Mouse (Mus musculus) intestine, embryonic 16.5 days (tissue): ENCODE data around the gene Acot4. TPM values are rescaled to one million over a fixed set of nuclear protein-coding genes. Genes with fewer than 3 reads are reported as not detected.
"Not testable (repeated sequence)": the region's sequence is repeated elsewhere in the genome, so short reads cannot be mapped to it uniquely, and the experiment has no call there.

Experiments used
- ATAC-seq: fragments of 200-750 bp; cut with Nextera tagmentation; 2 replicates; pipeline ENCODE4 v1.8.0; 2017; ENCODE audit warnings: moderate TSS enrichment, moderate library complexity
- H3K27ac ChIP-seq: fragments of 300-500 bp; sonication (generic); 2 replicates; pipeline ENCODE4 v1.5.1; 2014; ENCODE audit warnings: mild to moderate bottlenecking, low read length
- H3K27me3 ChIP-seq: fragments of 300-500 bp; sonication (generic); replicated peaks from 2 replicates; pipeline ENCODE4 v1.6.1; 2014; ENCODE audit warnings: low read length, control low read depth, mixed read lengths; ENCODE audit not compliant: control insufficient read depth, insufficient read depth
- H3K36me3 ChIP-seq: fragments of 300-500 bp; sonication (generic); 2 replicates; pipeline ENCODE4 v1.6.1; 2014; ENCODE audit warnings: low read length, control low read depth; ENCODE audit not compliant: control insufficient read depth, insufficient read depth
- H3K4me1 ChIP-seq: fragments of 300-500 bp; sonication (generic); 2 replicates; pipeline ENCODE4 v1.6.1; 2014; ENCODE audit warnings: low read length, control low read depth, mixed read lengths; ENCODE audit not compliant: control insufficient read depth, insufficient read depth
- H3K4me2 ChIP-seq: fragments of 300-500 bp; sonication (generic); 2 replicates; pipeline ENCODE4 v1.6.1; 2014; ENCODE audit warnings: low read depth, low read length, control low read depth
- H3K4me3 ChIP-seq: fragments of 300-500 bp; sonication (generic); 2 replicates; pipeline ENCODE4 v1.5.1; 2014; ENCODE audit warnings: mild to moderate bottlenecking, low read length
- H3K9ac ChIP-seq: fragments of 300-500 bp; sonication (generic); 2 replicates; pipeline ENCODE4 v1.6.1; 2014; ENCODE audit warnings: low read depth, low read length
- H3K9me3 ChIP-seq: fragments of 300-500 bp; sonication (generic); 2 replicates; pipeline ENCODE4 v1.6.1; 2016; ENCODE audit warnings: low read length, control low read depth; ENCODE audit not compliant: control insufficient read depth
- WGBS: fragments of 180-500 bp; shearing (Covaris S2); extraction: QIAGEN DNeasy Blood & Tissue Kit; methylation state at CpG from one replicate; pipeline ENCODE4 v1.1.7; 2014; 5-methylcytosine and 5-hydroxymethylcytosine counted together
- polyA plus RNA-seq: library from polyadenylated mRNA; unstranded; fragments of >200 nt; fragmentation: Nextera tagmentation; extraction: Ambion mirVana; gene quantifications from 2 replicates; pipeline ENCODE4 v1.2.1, GENCODE M21; 2015

Acot4 gene
- polyA plus RNA-seq, 1 experiment from 2014 or later, result 12.9 TPM

GRCm38 (mm10) chr12:84008729-84009128 is 29.4 kb upstream of the Acot4 start:
- Histone ChIP-seq H3K4me1 (peaks cover 15% of the 10 kb centered on the region), H3K4me2 (peak overlapping the region; percentile 57), H3K4me3 (peak overlapping the region; percentile 53), H3K27ac (peak overlapping the region; percentile 90), H3K27me3 (no peaks in the 10 kb centered on the region), H3K9ac (peak overlapping the region; percentile 70), H3K36me3 (no peaks in the 10 kb centered on the region), H3K9me3 (no peaks in the 10 kb centered on the region)
- 47% methylated on average over 8 of the region's 8 CpGs for WGBS
- ATAC-seq, result peak; percentile 10

- ATAC-seq, result peak; percentile 99
- WGBS, result 1% methylated on average over 50 of the region's 70 CpGs
- peak within 1 kb of the TSS; percentile 57 for H3K4me2 ChIP-seq
- peak within 1 kb of the TSS; percentile 53 for H3K4me3 ChIP-seq
- not testable (repeated sequence) for H3K36me3 ChIP-seq, H3K27me3 ChIP-seq, H3K9me3 ChIP-seq
- peak within 1 kb of the TSS; percentile 90 for H3K27ac ChIP-seq
- H3K4me1 ChIP-seq, result peaks cover 15% of the 10 kb centered on the region
- H3K9ac ChIP-seq, result peak within 1 kb of the TSS; percentile 70
Measured at GRCm38 (mm10) chr12:84009171-84009965, 28.8 kb upstream of the Acot4 start, which contains the start of gene Acot1. Acot1 (plus strand) TSS chr12:84009490.

- Histone ChIP-seq H3K9ac (peak overlapping the region; percentile 70), H3K4me3 (peak overlapping the region; percentile 53), H3K27ac (no peak overlapping the region), H3K36me3 (no peaks in the 10 kb centered on the region), H3K9me3 (no peaks in the 10 kb centered on the region), H3K4me2 (peak overlapping the region; percentile 57), H3K4me1 (peaks cover 15% of the 10 kb centered on the region), H3K27me3 (no peaks in the 10 kb centered on the region)
- WGBS, result 70% methylated on average over 3 of the region's 3 CpGs
- ATAC-seq, result no peak
Measured at GRCm38 (mm10) chr12:84010201-84010600, 28.0 kb upstream of the Acot4 start.

- Histone ChIP-seq H3K4me1 (peaks cover 15% of the 10 kb centered on the region), H3K9me3 (no peaks in the 10 kb centered on the region), H3K4me2 (peak overlapping the region; percentile 57), H3K9ac (peak overlapping the region; percentile 30), H3K27ac (0 out of 2 replicates have a peak overlapping the region, but pooled peaks have one; percentile 2), H3K36me3 (no peaks in the 10 kb centered on the region), H3K27me3 (no peaks in the 10 kb centered on the region), H3K4me3 (peak overlapping the region; percentile 53)
- 0 out of 2 replicates have a peak, but pooled peaks have one; percentile 15 for ATAC-seq
- WGBS, result 49% methylated on average over 12 of the region's 12 CpGs
Measured at GRCm38 (mm10) chr12:84011251-84012040, 26.7 kb upstream of the Acot4 start.

- no peaks in the 10 kb centered on the region for H3K36me3 ChIP-seq
- no peak overlapping the region for H3K9ac ChIP-seq
- peaks cover 15% of the 10 kb centered on the region for H3K4me1 ChIP-seq
- no peak overlapping the region for H3K4me3 ChIP-seq
- H3K27ac ChIP-seq, result no peak overlapping the region
- H3K27me3 ChIP-seq, result no peaks in the 10 kb centered on the region
- WGBS, result 70% methylated on average over 6 of the region's 6 CpGs
- ATAC-seq, result no peak
- no peaks in the 10 kb centered on the region for H3K9me3 ChIP-seq
- H3K4me2 ChIP-seq, result no peak overlapping the region
Measured at GRCm38 (mm10) chr12:84013130-84013529, 25.0 kb upstream of the Acot4 start.

GRCm38 (mm10) chr12:84013701-84014100 is 24.5 kb upstream of the Acot4 start:
- Histone ChIP-seq H3K9me3 (no peaks in the 10 kb centered on the region), H3K36me3 (no peaks in the 10 kb centered on the region), H3K4me3 (no peak overlapping the region), H3K4me1 (peaks cover 12% of the 10 kb centered on the region), H3K9ac (no peak overlapping the region), H3K4me2 (no peak overlapping the region), H3K27ac (no peak overlapping the region), H3K27me3 (no peaks in the 10 kb centered on the region)
- ATAC-seq, result no peak
- WGBS, result 89% methylated on average over 7 of the region's 7 CpGs

GRCm38 (mm10) chr12:84020528-84020927 is 17.7 kb upstream of the Acot4 start:
- 27% methylated on average over 7 of the region's 7 CpGs for WGBS
- H3K27ac ChIP-seq, result peak overlapping the region; percentile 61; the same call in 1 of the 2 replicates
- not testable (repeated sequence) for H3K9ac ChIP-seq, H3K4me2 ChIP-seq, H3K36me3 ChIP-seq, H3K27me3 ChIP-seq, H3K4me3 ChIP-seq, H3K9me3 ChIP-seq, H3K4me1 ChIP-seq
- ATAC-seq, result peak; percentile 88

- H3K9ac ChIP-seq, H3K27ac ChIP-seq, H3K4me2 ChIP-seq, H3K4me1 ChIP-seq, H3K4me3 ChIP-seq, ATAC-seq, H3K27me3 ChIP-seq, H3K36me3 ChIP-seq, H3K9me3 ChIP-seq: not testable (repeated sequence)
- WGBS, result 90% methylated on average over 4 of the region's 4 CpGs
Measured at GRCm38 (mm10) chr12:84022266-84022665, 15.9 kb upstream of the Acot4 start.

- no peak overlapping the region for H3K4me3 ChIP-seq
- no peaks in the 10 kb centered on the region for H3K27me3 ChIP-seq
- H3K9ac ChIP-seq, result no peak overlapping the region
- peak; percentile 72 for ATAC-seq
- H3K27ac ChIP-seq, result 0 out of 2 replicates have a peak overlapping the region, but pooled peaks have one; percentile 27
- 0 out of 2 replicates have a peak, but pooled peaks cover 5% of the 10 kb centered on the region for H3K4me1 ChIP-seq
- WGBS, result 73% methylated on average over 9 of the region's 9 CpGs
- H3K9me3 ChIP-seq, result no peaks in the 10 kb centered on the region
- H3K36me3 ChIP-seq, result no peaks in the 10 kb centered on the region
- H3K4me2 ChIP-seq, result no peak overlapping the region
Measured at GRCm38 (mm10) chr12:84023052-84023745, 15.0 kb upstream of the Acot4 start.
